Mouse (Mus musculus): ENCODE measurements at regions not wholly inside any gene's neighbourhood (a gene's known extent, or its start where the extent isn't known, plus 50 kb on each side); places are given as distances from the start of the nearest gene placed in this dataset.

GRCm38 (mm10) chr15:56077838-56078567 lies 1399.4 kb downstream of the Slc22a22 start:
- TF ChIP-seq CTCF (conservative IDR thresholded peaks at IDR 0.05; ENCODE audit: low read length) = no peak
- TF ChIP-seq POU5F1 (IDR thresholded peaks at IDR 0.05; ENCODE audit: borderline replicate concordance, low read length) = no peak
- TF ChIP-seq NANOG (IDR thresholded peaks at IDR 0.05; ENCODE audit: borderline replicate concordance, low read length) = no peak
